Mouse (Mus musculus): ENCODE data around the gene Apex2. TPM values are rescaled to one million over a fixed set of nuclear protein-coding genes. Genes with fewer than 3 reads are reported as not detected.

The Apex2 gene
- total and polyA plus RNA-seq, 3 experiments, result 8.0 to 15.6 (median 9.6) TPM

DNA sequence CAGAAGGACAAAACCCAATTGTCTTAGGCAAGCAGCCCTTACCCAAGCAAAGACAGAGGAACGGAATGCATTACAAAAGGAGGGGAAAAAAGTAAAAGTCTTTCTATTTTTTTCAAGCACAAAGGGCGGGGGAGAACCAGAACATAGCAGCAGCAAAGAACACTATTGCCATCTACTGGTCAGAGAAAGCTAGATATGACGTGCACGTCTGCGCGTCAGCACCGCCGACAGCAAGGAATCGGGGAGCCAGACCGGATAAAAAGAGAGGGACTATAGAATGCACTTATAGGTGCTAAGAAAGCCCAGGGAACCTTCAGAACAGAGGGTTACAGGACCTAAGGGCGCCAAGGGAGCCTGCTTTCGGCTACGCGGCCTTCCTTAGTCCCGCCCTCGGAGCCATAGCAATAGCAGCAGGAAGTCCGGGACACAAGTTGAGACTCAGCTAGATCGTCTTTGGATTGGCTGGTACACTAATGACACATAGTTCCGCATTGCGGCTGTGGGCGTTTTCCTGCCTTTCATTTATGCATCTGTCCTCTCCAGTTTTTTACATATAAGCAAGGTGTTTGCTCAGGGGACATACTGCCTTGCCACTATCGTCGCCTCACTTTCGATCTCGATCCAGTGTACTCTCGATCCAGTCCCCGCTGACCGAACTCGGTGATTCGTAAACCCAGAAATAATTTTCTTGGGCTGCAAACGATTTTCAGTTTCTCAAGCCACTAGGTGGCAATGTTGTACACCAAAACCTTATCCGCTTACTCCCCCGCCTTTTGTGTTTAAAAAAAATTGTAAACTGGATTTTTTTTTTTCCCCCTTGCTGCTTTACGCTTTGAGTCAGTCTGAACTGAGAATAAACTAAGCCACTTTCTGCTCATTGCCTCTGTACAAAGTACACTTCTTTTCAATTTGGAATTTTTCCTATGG lies 111.6 kb downstream of the Apex2 start (continued):
- TF ChIP-seq MAFK (IDR thresholded peaks at IDR 0.05; ENCODE audit: insufficient replicate concordance, low read length), result 0 out of 2 replicates have a peak, but pooled peaks have one; percentile 39
- TF ChIP-seq HCFC1 (IDR thresholded peaks at IDR 0.05; ENCODE audit: low read depth, low read length), result peak; percentile 59
- TF ChIP-seq TCF12 (IDR thresholded peaks at IDR 0.05; ENCODE audit: low read depth, low read length), result no peak
- TF ChIP-seq SIN3A (IDR thresholded peaks at IDR 0.05; ENCODE audit: low read length), result peak; percentile 87
- TF ChIP-seq ZKSCAN1 (IDR thresholded peaks at IDR 0.05; ENCODE audit: borderline replicate concordance, low read depth, low read length), result peak; percentile 31; the same call in 1 of the 2 replicates
- peak; percentile 89; the same call in 1 of the 2 replicates for TF ChIP-seq UBTF (IDR thresholded peaks at IDR 0.05; ENCODE audit: low read depth, low read length)
- no peak for TF ChIP-seq USF2 (conservative IDR thresholded peaks at IDR 0.05; ENCODE audit: low read depth, low read length)
- TF ChIP-seq SMC3 (IDR thresholded peaks at IDR 0.05; ENCODE audit: low read depth, low read length), result peak; percentile 45
- peak; percentile 100 for TF ChIP-seq MAZ (IDR thresholded peaks at IDR 0.05; ENCODE audit: low read depth, low read length)

DNA sequence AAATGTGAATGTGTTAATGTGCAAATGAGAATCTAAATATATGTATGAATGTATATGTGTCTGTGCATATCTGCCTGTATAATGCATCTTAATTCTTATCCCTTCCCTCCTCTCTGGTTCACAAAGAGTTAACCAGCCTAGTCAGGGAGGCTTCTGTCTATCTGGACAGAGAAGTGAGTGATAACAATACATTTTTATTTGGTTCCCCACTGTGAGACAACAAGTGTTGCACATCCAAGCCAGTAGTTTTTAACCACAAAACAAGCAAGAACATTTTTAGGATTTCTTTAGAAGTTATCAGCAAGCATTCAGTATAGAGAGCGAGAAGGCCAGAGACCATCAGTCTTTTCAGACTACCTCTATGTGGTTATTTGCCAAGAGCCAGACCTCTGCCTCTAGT lies 118.3 kb downstream of the Apex2 start:
- H3K4me1 ChIP-seq (ENCODE audit: control insufficient read depth in 1 of 2, insufficient read depth in 2 of 2), result no peaks in the 10 kb centered on the region

More for the DNA sequence above, 118.3 kb downstream of the Apex2 start:
- H3K27me3 ChIP-seq (replicated peaks), result no peaks in the 10 kb centered on the region
- dilution Hi-C loops (cut with MboI; ENCODE audit: extremely low pct_ligation_motif_present, extremely low pct_unique_long_range_greater_than_20kb, low sequenced_read_pairs), result no loop called here
- no peak overlapping the region for H3K27ac ChIP-seq (ENCODE audit: insufficient read depth, low read depth)
- no peak overlapping the region for H3K9ac ChIP-seq (ENCODE audit: insufficient read depth, low read depth)
- in situ Hi-C loops (cut with MboI; ENCODE audit: low pct_ligation_motif_present, low pct_unique_long_range_greater_than_20kb, low sequenced_read_pairs), result no loop called here
- H3K36me3 ChIP-seq (replicated peaks in 1 of 2; ENCODE audit: control insufficient read depth in 1 of 2, insufficient read depth in 1 of 2, low read length in 1 of 2), result no peaks in the 10 kb centered on the region
- TF ChIP-seq ZKSCAN1 (IDR thresholded peaks at IDR 0.05; ENCODE audit: borderline replicate concordance, low read depth, low read length) (no peak), MEF2A (IDR thresholded peaks at IDR 0.05; ENCODE audit: borderline replicate concordance, low read depth, low read length) (no peak), UBTF (IDR thresholded peaks at IDR 0.05; ENCODE audit: low read depth, low read length) (no peak)
- H3K79me2 ChIP-seq (replicated peaks; ENCODE audit: control insufficient read depth, extremely low read depth, insufficient read depth, poor library complexity, severe bottlenecking), result no peaks in the 10 kb centered on the region
- no peak overlapping the region for H3K4me2 ChIP-seq (ENCODE audit: insufficient read depth, low read depth, poor library complexity, severe bottlenecking)
- DNase-seq (ENCODE audit: extremely low read depth), result no peak
- H3K9me3 ChIP-seq (replicated peaks; ENCODE audit: low read length), result no peaks in the 10 kb centered on the region
- H3K4me3 ChIP-seq (replicated peaks in 1 of 3; ENCODE audit: low read depth in 2 of 3, low read length in 2 of 3, poor library complexity in 1 of 3), result no peak overlapping the region

Other genes starting within 250 kb of the Apex2 start
- 13.0 and 17.9 TPM in 2 replicates for gene Tmem29, start 130.7 kb downstream of the Apex2 start, total RNA-seq (2012; rRNA removed)
- gene Tmem29, start 130.7 kb downstream of the Apex2 start, total RNA-seq (2014; rRNA removed), result 57.0 and 57.2 TPM in 2 replicates
- 38.3 and 45.0 TPM in 2 replicates for gene Tmem29, start 130.7 kb downstream of the Apex2 start, polyA plus RNA-seq (2012; ENCODE audit: insufficient read length, low read depth)
- 0.30 and 0.88 TPM in 2 replicates for gene Alas2, start 42.5 kb downstream of the Apex2 start, total RNA-seq (2012; rRNA removed)
- gene Alas2, start 42.5 kb downstream of the Apex2 start, total RNA-seq (2014; rRNA removed), result not detected in 2 replicates
- 0.16 TPM in 1 of 2 replicates, not detected in the other for gene Alas2, start 42.5 kb downstream of the Apex2 start, polyA plus RNA-seq (2012; ENCODE audit: insufficient read length, low read depth)
- 6.7 and 7.6 TPM in 2 replicates for gene Pfkfb1, start 1.6 kb downstream of the Apex2 start, total RNA-seq (2012; rRNA removed)
- gene Pfkfb1, start 1.6 kb downstream of the Apex2 start, total RNA-seq (2014; rRNA removed), result 5.7 and 7.5 TPM in 2 replicates
- 12.4 and 15.0 TPM in 2 replicates for gene Pfkfb1, start 1.6 kb downstream of the Apex2 start, polyA plus RNA-seq (2012; ENCODE audit: insufficient read length, low read depth)
- gene Tro, start 67.7 kb upstream of the Apex2 start, total RNA-seq (2012; rRNA removed), result 0.13 and 0.21 TPM in 2 replicates
- gene Tro, start 67.7 kb upstream of the Apex2 start, total RNA-seq (2014; rRNA removed), result not detected in 2 replicates
- not detected in 2 replicates for gene Tro, start 67.7 kb upstream of the Apex2 start, polyA plus RNA-seq (2012; ENCODE audit: insufficient read length, low read depth)
- gene Maged2, start 224.5 kb upstream of the Apex2 start, total RNA-seq (2012; rRNA removed), result 13.5 and 15.4 TPM in 2 replicates
- 22.0 and 27.7 TPM in 2 replicates for gene Maged2, start 224.5 kb upstream of the Apex2 start, total RNA-seq (2014; rRNA removed)
- 13.3 and 14.7 TPM in 2 replicates for gene Maged2, start 224.5 kb upstream of the Apex2 start, polyA plus RNA-seq (2012; ENCODE audit: insufficient read length, low read depth)

Measured in CH12.LX (cell line).